Mouse (Mus musculus) CD4-positive helper T cell, adult 2 months (primary cell): Measurements from ENCODE around the gene Ubash3b.
A peak's percentile ranks its signal among the peaks of the same experiment; 100 is the strongest.

Source experiments
- DNase-seq: peaks from one replicate; pipeline ENCODE4 v3.0.0-alpha.2; 2012; ENCODE audit warnings: low read depth, missing footprints, low spot score

The Ubash3b gene

DNA sequence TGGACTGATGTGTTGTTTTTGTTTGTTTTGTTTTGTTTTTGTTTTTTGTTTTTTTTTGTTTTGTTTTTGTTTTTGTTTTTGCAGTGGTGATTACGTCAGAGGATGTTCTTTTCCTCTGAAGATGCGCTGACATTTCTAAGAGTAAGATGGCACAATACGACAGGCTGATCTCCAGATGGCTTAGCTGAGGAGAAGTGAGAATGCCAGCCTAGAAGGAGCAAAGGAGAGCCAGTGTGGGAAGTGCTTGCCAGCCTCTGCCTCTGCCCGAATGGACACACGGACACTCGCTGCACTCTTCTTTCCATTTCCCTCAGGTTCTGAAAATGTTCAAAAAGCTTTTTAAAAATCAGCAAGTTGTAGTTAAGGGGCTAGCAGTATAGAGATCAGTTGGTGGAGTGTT is 6.7 kb upstream of the Ubash3b start:
- DNase-seq = no peak

DNA sequence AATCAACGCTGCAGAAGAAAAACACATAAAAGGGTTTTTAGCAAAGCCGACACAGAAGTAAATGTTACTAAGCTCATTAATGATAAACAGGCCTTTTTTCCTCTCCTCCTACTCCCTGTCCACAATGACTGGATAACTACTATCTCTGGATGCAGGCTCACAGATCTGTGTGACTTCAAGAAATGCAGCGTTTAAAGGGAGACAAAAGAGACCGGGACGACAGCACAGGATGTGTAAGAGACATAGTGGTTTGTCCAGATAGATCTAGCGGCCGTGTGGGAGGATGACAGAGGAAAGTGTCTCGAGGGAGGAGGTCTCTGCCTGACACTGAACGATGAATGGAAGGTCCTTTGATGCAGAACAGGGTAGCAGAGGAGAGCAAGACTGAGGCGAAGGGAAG is 5.4 kb upstream of the Ubash3b start:
- peak; percentile 57 for DNase-seq

DNA sequence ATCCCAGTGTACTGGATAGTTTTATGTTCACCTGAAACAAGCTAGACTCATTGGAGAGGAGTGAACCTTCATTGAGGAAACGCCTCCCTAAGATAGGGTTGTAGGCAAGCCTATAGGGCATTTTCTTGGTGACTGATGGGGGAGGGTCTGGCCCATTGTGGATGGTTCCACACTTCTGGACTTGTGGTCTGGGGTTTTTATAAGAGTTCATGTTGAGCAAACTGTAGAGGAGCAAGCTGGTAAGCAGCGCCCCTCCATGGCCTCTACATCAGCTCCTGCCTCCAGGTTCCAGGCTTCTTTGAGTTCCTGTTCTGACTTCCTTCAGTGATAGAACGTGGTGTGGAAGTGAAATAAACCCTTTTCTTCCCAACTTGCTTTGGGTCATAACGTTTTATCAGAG is 866 bp upstream of the Ubash3b start:
- no peak for DNase-seq

DNA sequence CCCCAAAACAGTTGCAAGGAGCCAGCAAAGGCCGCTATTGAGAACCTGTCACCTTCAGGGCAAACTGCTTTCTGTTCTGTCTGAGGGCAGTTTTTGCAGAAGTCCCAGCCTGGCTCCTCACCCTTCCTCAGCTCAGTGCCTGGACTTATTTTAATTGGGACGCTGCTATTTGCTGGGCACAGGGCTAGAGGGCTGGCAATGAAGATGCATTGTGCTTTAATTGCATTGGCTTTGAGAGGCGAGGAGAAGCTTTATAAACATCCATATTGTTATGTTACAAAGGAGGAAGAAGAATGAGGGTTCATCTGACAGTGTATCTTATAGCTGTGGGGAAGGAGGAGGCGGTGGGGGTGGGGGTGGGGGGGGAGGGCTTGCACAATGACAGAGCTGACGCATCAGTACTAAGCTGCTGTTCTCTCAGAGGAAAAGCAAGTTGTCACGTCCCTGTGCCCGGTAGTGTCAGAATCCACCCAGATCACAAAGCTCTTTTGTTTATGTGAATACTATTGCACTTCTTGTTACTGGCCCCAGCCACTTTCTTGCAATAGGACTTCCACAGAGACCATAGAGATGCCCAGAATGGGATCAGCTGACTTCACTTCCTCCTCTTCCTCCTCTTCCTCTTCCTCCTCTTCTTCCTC is 841 bp downstream of the Ubash3b start:
- DNase-seq = peak; percentile 53

DNA sequence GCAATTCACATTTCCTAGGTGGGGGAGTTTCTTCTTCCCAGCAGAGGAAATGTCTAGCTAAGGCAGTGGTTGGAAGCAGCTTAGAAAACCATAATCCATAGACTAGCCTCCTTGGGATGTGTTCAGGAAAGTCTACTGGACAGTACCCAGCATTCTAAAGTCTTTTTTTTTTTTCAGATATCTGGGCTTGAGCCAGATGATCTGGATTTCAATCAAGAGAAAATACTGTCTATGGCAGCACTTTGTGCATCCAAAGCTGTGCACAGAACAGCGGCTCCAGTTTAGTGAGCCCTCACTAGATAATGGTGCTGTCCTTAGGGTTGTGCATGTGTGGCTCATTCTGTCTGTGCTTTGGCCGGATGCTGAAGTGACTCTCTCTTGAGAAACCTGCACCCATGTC is 2.3 kb downstream of the Ubash3b start:
- no peak for DNase-seq

GRCm38 (mm10) chr9:41157872-41158567 is 3.5 kb downstream of the Ubash3b start:
- DNase-seq = no peak

GRCm38 (mm10) chr9:41157020-41157871 is 4.3 kb downstream of the Ubash3b start:
- peak; percentile 65 for DNase-seq

- DNase-seq = peak; percentile 56
These were observed 4.8 kb downstream of the Ubash3b start for GRCm38 (mm10) chr9:41156720-41157019.

GRCm38 (mm10) chr9:41156006-41156719 is 5.3 kb downstream of the Ubash3b start:
- DNase-seq = no peak

- DNase-seq = peak; percentile 31
These were observed 7.5 kb downstream of the Ubash3b start for GRCm38 (mm10) chr9:41153979-41154378.

GRCm38 (mm10) chr9:41153050-41153449 is 8.4 kb downstream of the Ubash3b start:
- peak; percentile 21 for DNase-seq

DNA sequence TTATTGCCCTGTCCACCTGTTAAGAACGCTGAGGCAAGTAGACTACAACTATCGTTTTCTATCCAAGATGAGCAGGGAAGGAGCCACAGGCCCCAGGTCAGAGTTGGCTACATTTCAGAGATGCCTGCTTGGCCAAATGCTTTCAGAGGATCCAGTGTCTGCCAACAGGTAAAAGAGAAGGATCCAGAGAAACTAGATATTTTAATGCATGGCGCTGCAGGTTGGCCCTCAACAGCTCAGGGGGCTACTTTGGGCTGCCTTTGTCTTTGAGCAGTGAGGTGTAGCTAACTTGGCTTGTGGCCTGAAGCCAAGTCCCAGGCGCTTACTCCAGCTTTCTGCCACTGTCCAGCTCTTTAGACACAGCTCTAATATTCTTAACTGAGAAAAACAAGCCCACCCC is 10.0 kb downstream of the Ubash3b start:
- DNase-seq = no peak

DNA sequence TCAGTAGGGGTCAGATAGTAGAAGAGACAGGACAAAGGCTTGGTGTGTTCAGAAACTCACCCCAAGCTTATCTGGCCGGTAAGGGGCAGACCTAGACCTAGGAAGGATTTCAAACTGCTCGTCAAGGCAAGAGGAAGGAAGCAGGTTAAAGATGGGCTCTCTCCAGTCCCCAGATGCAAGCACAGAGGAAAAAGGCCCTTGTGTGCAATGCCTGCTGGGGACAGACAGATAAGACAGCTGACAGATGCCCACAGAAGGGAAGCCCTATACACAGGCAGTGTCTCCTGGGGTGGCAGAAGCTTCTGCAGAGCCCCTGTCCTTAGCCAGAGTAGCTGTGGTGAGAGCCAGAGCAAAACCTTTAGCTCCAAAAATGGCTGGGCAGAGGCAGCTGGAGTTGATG is 11.6 kb downstream of the Ubash3b start:
- no peak for DNase-seq

DNA sequence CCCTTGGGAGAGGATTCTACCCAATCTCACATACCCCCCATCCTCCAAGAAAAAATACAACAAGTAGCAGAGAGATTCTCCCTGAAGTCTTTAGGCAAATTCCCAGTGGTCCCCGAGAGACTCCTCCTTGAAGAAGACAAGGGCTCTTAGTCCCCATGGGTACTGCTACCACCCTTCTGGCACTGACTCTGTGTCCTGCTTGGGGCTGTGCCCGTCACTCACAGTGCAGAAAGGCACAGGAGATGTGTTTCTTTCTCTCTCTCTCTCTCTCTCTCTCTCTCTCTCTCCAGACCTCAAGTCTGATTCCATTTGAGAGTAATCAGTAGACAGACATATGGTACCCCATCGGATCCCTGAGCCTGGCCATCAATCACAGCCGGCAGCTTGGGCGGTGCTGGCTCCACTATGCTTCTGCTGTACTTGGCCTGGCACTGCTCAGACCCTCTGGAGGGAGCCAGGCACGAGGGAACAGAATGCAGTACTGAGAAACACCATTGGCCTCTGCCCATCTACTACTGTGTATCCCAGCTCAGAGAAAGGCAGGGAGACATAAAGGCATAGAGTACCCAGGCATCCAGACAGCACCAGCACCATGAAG is 12.3 kb downstream of the Ubash3b start:
- DNase-seq = no peak

DNA sequence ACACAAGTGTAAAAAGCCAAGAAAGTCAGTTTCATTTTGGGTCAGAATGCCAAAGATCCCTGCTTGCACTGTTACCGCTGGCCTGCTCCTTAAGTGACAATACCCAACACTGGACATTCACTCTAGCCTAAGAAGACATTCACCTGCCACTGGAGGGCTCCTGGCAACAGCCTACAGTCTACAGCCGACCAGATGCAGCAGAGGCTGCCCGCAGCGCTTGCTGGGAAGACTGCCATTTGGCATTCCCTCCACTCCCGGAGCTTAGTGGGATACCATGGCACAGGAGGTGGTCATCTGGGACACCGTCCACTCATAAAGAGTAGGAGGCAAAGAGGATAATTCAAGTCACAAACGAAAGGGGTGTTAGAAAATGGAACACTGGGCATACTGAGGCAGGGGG is 12.9 kb downstream of the Ubash3b start:
- DNase-seq = no peak

- DNase-seq = no peak
These were observed 14.2 kb downstream of the Ubash3b start for GRCm38 (mm10) chr9:41147203-41147842.

- peak; percentile 50 for DNase-seq
These were observed 17.7 kb downstream of the Ubash3b start for GRCm38 (mm10) chr9:41143825-41144224.

GRCm38 (mm10) chr9:41143115-41143514 is 18.4 kb downstream of the Ubash3b start:
- no peak for DNase-seq

- peak; percentile 67 for DNase-seq
These were observed 20.5 kb downstream of the Ubash3b start for GRCm38 (mm10) chr9:41141026-41141425.

DNA sequence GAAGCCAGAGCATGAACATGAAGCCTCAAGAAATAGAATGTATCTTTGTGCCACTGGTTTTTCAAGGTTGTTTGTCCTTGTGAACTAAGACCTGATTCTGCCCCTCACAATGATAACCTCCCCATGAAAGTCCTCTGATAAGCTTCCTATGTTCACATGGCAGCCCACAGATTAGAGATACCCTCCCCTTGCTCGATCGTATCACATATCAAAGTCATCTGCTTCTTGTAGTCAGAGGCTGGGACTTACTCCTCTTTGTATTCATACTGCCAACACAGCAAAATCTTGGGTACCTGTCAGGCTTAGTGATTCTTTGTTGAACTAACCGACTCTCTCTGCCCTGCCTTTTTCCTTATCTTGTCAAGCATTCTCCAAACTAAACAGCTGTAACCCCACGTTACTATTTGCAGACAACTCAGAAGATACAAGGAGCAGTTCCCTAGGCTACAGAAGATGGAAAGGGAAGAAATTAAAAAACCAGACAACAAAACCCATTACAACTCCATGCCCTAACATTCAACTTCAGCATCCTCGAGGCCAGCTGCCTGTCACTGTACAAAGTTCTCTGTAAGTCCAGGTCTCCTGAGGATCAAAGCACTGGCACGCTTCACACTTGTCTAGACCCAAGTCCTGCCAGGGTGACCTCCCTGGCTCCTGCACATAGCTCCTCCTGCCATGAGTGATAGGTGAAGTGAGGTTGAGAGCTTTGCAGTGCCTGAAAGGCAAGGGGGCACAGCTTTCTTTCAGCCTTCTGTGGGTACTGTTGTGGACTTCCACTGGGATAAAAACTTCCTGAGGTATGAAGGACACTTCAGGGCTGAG is 22.3 kb downstream of the Ubash3b start:
- DNase-seq = peak; percentile 46
